Mouse (Mus musculus) neutrophil, adult 5-6 weeks (primary cell): Measurements from ENCODE around the gene Pttg1ip. TPM values are rescaled to one million over a fixed set of nuclear protein-coding genes. Genes with fewer than 3 reads are reported as not detected.

Experiments used
- ATAC-seq: fragments of 151-379, 151-347 bp; 2 replicates; pipeline ENCODE4 v1.8.0; 2017; ENCODE audit warnings: mild to moderate bottlenecking, moderate TSS enrichment; ENCODE audit not compliant: insufficient number of reproducible peaks, poor library complexity, low FRiP score, severe bottlenecking; ENCODE audit errors: extremely low read depth
- total RNA-seq: library from RNA; stranded (forward); fragments of 200-1000 nt; gene quantifications from 2 replicates; pipeline ENCODE4 v1.2.3, GENCODE M21; 2017

The Pttg1ip gene
- total RNA-seq, 1 experiment from 2014 or later, result 87.5 TPM

DNA sequence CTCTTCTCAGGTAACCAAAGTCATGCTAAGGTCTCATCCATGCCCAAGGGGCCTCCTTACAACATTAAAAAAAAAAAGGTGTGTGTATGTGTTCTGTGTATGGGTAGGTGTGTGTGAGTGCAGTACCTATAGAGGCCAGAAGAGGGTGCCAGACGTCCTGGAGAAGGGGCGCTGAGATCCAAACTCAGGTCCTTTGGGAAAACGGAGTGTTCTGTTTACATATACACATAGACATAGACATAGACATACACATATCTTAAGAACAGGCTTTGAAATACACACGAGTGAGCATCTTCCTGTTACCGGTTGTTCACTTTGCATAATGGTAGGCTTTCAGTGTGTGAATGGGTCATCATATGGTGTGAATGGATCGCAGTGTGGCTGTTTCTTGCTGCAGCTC is 22.6 kb downstream of the Pttg1ip start:
- no peak for ATAC-seq

DNA sequence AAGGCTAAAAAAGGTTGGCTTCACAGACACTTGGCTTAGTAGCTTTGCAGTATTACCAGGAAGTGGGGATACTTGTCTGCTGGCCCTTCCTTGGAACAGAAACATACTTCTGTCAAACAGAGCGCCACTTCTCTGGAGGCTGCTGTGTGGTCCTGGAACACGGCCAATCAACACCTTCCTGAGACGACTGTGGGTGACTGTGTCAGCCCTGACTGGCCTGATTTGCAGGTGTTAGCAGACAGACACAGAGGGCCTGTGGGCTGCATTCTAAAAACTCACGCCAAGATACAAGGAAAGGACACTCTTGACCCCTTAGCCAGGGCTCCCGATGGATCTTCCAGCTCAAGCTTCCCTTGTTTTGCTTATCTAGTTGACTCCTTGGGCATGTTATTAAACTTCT is 23.4 kb downstream of the Pttg1ip start:
- ATAC-seq, result no peak

DNA sequence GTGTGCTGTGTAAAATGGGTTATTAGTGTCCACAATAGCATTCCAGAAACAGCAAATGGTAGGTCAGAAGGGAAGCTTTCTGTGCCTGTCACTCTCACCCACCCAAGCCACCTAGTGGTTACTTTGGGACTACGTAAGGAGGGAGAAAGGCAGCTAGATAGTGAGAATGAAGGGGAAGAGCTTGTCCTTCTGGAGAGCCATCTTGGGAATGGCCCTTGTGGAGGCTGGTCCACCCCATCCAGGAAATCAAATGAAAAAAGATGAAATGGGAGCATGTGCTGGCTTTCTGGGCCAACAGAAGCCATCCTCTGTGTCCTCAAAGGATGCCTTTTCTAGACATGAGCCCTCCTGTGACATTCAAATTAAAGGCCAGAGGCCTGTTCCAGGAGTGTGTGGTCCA is 23.8 kb downstream of the Pttg1ip start:
- ATAC-seq, result peak; percentile 21; the same call in 1 of the 2 replicates

DNA sequence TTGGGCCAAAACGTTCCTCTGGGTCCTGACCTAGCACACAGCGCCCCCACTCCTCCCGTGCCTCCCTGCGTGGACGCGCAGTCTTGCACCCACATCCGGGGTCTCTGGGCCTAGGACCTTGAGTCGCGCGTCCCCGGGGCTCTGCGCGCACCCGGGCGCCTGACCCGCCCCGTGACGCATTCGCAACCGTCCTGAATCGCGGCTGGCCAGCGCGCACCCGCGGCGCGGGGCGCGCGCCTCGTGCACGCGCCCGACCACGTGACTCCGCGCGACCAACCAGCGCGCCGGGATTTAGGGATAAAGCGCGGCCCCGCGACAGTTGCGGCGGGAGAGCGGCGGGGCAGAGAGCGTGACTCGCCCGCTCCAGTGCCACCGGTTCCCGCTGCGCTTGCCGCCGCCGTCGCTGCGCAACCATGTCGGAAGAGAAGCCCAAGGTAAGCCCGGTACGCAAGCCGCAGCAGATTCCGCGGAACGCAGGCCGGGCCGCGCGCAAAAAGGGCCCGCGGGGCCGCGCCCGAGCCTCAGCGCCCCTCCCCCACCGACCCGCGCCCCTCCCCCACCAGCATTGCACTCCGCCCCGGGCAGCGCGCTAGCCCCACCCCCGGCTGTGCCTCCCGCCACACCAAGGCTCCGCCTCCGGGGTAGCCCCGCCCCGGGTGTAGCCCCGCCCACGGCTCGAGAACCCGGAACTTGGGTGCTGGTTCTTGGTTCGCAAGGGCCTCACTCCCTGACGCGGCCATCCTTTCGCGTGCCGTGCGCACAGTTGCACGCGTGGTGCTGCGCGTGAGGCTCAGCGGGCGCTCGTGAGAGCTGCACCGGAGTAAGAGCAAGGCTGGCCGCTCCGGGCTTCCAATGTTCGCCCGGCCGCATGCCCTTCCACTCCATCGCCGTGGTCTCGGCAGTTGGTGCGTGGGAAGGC is 24.6 kb downstream of the Pttg1ip start, which contains the start of the genes Sumo3 and Gm49325:
Gene Sumo3 (plus strand): TSS at position 190 of the 919 bp plus-strand sequence.
Gene Gm49325 (plus strand): TSS at position 290 of the 919 bp plus-strand sequence.
- peak; percentile 88 for ATAC-seq

DNA sequence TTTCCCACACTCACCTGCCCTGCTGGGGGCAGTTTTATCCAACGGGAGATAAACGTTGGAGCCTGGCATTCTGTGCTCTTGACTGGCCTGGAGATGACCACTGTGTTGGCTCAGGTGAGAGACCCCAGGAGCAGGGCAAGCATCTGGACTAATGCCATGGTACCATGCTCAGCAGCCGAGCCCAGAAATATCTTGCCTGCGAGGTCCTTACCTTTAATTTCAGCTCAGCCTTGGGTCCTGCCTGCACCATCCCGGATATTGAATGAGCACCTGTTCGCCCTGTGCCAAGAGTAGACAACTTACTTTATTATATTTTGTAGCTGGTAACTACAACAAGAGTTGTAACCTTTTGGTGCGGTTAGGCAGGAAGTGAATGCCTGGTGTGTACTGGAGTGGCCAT is 25.3 kb downstream of the Pttg1ip start:
- no peak; the same call in 1 of the 2 replicates for ATAC-seq

DNA sequence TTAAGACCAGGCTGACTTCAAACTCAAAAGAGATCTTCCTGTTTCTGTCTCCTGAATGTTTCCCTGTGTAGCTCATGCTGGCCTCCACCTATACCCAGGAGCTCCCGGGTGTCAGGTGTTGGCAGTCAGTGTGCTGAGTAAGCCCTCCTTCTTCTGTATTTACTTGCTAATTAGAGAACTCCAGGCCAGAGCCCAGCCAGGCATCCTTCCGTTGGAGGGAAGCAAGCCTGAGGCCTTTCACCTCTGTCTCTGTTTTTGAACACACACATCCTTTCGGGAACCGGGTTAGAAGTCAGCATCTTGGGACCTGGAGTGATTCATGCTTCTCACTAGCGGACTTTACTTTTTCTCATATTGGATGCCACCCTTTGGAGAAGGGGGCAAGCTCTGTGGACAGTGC is 25.9 kb downstream of the Pttg1ip start:
- ATAC-seq, result no peak

DNA sequence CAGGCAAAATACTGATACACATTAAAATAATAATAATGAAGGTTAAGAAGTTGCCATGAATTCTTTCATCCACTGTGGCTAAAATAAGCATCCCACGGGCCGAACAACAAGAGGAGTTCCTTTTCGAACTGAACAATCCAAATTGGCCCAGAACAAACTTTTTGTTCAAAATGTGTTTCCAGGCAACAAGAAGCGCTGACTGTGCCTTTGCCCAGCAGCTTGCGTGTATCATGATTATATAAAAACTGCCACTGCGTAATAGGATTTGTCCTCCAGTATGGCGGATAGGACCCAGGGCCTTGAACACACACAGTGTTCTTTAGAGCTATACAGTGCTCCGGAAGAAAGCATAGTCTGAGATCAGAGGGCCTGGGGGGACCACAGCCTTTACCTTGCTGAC is 27.1 kb downstream of the Pttg1ip start:
- no peak for ATAC-seq

DNA sequence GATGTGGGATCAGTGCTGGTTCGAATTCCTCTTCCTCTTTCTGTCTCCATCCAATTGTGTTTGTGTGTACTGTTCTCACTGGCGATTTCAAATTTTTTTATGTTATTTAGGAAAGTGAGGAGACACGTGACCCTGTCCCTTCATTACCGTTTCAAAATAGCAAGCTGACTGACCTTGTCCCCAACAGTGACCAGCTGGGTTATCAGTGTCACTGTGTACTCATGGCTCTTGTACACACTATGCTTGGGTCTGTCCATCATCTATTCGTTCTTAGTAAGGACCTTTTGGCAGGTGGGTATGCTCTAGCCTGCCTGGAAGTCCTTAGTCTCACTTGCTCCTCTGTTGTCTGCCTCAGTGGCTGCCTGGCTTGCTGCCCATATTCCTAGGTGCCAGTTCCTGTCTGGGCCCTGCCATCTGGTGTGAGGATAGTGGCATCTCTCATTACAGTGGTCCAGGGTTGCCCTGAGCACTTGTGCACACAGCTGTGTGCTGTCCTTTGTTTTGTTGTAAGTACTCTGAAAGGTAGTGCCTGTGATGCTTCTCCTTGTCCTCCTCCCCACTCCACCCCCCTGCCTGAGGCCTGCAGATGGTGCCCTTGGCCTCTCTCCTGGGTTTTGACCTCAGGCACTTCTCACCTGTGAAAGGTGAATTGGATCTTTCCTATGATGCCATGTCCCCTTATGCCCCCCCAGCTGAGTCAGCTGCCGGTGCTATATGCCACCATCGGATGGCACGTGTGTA is 28.9 kb downstream of the Pttg1ip start:
- ATAC-seq, result no peak

DNA sequence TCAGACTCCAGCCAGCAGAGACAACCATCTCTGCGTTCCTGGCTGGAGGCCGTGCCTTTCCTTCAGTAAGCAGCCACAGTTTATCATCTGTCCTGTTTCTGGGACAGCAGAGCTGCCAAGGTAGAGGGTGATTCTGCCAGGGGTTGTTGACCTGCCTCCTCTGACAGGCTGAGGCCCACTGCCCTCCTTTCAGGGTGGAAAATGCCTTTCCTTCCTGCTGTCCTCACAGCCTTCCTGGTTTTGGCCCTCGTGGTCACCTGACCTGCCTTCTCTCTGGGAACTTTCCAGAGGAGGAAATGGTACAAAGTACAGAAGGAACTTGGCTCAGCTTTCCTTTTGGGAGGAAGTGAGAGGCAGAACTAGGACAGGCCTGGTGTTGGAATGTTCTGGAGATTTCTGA is 31.9 kb downstream of the Pttg1ip start:
- ATAC-seq, result no peak

DNA sequence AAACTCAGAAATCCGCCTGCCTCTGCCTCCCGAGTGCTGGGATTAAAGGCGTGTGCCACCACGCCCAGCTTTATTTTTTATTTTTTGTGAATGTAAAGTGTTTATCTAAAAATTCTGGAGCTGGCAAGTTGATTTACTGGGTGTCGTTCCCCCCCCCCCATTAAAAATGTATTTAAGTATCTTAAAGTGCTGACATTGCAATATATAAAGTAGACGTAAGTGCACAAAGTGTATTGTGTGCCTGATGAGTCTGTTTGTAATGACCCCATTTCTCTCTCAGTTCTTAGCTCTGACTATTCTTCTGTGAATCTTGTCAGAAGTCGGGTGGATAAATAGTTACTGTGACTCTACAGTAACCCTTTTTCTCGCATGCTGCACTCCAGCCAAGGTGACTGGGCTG is 34.1 kb downstream of the Pttg1ip start:
- no peak for ATAC-seq

DNA sequence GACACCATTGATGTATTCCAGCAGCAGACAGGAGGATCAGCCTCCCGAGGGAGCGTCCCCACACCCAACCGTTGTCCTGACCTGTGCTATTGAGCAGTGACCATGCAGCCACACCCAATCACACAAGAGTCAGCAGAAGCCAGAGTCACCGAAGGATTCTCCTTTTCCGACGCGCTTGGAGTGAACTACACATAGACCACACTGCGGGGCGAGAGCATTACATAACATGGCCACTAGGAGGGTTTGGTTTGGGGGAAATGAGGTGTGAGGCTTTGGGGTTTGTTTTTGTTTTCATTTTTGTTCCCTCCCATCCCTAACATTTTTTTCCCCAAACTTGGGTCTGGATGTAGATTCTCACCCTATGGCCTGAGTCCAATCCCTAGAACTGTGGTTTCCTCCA is 34.6 kb downstream of the Pttg1ip start:
- ATAC-seq, result no peak

DNA sequence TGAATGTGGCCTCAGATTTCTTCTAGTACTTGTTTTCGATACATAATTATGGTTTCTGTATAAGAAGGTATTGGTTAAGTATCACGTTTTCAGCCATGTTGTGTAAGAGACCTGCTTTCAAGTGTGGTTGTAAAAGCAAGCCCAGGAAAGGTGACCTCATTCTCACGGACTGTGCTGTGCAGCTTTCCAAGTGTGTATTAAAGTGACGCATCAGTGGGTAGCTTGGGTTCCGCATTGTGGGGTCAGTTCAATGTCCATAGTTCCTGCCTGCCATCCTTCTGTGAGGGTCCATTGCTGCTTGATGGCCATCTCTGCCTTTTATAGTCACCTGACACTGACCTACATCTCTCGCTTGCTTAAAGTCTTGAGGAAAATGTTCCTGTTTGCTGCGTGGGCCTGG is 35.4 kb downstream of the Pttg1ip start:
- ATAC-seq, result no peak

DNA sequence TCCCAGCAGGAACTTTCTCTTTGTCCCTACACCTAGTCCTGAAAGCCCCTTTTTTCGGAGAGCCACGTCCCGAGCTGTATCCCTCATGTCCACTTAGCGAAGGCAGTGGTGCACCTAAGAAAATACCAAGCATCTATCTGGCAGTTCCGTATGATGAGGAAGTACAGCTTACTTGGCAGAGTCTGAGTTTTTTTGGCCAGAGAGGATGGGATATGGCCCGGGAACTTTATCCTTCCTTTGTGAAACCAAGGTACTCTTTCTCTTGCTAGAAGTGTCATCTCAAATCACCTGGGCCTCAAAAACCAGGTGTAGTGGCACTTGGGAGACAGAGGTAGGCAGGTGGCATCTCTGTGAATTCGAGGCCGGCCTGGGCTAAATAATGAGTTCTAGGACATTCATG is 40.0 kb downstream of the Pttg1ip start:
- no peak for ATAC-seq

DNA sequence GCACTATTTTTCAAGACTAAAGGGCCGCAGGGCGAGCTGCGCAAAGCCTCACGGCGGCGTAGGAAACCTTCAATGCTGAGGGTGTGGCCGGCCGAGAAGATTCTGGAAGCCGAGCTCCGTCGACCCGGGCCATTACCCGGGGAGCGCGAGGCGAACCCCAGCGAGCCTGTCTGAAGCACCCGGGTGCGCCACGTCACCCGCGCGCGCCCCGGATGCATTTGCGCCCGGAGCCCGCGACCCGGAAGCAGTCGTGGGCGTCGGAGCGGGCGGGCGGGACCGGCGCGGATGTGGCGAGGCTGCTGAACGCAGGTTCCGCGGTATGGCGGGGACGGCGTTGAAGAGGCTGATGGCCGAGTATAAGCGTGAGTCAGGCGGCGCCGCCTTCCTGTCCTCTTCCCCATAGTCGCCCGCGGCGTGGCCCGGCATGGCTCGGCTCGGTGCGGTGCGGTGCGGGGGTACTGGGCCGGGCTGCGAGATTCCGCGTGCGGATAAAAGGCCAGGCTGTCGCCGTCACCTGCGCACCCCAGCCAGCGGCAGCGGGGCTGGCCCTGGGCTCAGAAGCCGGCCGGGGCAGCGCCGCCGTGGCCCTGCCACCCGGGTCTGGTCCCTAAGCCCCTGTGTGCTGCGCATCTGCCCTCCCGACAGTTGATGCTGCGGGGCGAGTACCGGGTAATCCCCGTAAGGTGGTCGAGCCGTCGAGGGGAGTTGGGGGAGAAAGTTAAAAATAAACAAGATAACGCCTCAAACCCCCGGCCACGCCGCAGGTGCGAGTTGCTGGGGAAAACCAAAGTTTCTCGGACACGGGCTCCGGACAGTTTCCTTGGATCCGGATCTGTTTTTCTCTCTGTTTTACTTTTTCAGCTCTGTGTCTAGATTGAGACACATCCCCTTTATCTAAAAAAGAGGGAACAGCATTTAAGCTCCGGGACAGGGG is 40.8 kb downstream of the Pttg1ip start, which contains the start of gene Ube2g2:
Gene Ube2g2 (plus strand): TSS at position 221 of the 934 bp plus-strand sequence.
- ATAC-seq, result peak; percentile 84

DNA sequence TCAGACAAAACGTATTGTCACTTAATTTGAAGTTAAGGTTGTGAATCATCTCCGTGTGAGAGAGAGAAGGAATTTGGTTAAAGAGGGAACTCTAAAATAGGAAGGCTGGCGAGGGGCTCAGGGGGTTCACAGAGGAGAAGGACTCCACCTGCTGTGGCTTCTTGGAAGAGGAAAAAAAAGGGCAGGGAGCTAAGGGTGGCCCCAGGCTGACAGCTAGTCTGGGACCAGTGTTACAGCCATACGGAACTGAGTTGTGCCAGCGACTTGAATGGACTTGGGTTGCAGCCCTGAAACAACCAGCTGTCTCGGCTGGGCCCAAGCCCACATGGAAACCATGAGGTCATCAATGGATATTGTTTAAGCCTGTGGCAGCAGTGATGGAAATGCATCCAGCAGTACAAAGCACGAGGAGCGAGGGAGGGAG is 41.6 kb downstream of the Pttg1ip start:
- no peak for ATAC-seq

DNA sequence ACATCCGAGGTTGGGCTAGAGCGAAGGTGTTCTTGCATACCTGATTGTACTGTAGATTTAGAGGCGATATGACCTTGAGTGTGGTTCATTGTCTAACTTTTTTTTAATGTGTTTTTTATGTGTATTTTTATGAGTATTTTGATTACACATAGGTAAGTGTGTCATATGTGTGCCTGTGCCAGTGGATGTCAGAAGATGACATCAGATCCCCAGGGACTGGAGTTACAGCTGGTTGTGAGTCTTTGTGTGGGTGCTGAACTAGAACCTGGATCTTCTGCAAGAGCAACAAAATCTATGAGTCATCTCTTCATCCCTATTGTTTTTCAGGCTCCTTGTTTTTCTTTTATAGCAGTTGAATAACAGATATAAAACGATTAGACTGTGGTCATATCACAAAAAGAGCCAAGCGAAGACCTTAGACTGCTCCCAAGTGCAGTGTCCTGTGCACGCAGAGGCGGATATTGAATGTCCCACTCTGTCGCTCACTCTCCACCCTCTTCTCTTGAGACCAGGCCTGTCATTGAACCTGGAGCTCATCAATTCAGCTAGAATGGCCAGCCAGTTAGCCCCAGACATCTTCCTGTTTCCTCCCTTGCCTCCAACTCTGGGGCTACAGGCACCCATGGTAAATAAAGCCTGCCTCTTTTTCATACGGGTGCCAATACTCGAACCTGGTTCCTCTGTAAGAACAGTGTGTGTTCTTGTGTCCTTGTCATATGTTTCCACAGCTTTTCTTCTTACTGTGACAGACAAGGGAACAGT is 42.3 kb downstream of the Pttg1ip start:
- no peak for ATAC-seq

DNA sequence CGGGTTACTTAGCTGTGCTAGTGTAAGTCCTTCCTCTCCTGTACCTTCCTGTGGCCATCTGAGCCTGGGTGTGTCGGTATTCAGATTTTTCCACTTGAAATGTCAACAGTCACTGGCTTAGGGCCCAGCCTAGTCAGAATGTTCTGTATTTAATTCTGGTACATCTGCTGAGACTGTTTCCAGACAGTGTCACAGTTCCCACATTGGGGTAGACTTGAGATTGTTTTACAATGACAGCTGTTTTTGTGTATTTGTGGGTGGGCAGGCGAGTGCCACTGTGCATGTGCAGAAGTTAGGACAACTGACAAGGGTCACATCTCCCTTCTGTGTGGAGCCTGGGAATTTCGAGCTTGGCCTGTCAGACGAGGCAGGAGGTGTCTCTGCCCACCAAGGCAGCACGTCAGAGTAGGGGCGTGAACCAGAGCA is 43.1 kb downstream of the Pttg1ip start:
- ATAC-seq, result no peak

DNA sequence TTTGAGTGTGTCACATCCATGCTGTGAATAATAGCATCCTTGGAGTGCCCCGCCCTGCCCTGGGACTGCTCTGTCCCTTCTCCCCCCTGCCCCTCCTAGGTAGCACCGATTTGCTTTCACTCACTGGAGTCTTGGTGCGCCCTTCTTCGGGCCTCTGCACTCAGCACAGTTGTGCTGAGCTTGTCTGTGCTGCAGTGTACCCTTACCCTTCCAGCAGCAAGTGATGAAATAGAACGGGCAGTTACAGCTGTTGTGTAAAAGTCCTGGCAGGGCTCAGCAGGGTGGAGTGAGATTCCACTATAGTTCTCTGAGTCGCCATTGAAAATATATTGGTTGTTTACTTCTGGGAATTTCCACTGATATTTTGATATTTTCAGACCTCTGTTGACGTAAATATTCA is 44.5 kb downstream of the Pttg1ip start:
- no peak for ATAC-seq
